Mouse (Mus musculus) right cerebral cortex, postnatal 10 days (tissue): Measurements from ENCODE around the gene Pak2.
"Not testable (repeated sequence)": the region's sequence is repeated elsewhere in the genome, so short reads cannot be mapped to it uniquely, and the experiment has no call there.

ENCODE experiments used
- DNase-seq, 2 experiments: peaks; one replicate each; pipeline ENCODE4 v3.0.0; 2021; ENCODE audit warnings: low spot score in 2 of 2

Gene Pak2

DNA sequence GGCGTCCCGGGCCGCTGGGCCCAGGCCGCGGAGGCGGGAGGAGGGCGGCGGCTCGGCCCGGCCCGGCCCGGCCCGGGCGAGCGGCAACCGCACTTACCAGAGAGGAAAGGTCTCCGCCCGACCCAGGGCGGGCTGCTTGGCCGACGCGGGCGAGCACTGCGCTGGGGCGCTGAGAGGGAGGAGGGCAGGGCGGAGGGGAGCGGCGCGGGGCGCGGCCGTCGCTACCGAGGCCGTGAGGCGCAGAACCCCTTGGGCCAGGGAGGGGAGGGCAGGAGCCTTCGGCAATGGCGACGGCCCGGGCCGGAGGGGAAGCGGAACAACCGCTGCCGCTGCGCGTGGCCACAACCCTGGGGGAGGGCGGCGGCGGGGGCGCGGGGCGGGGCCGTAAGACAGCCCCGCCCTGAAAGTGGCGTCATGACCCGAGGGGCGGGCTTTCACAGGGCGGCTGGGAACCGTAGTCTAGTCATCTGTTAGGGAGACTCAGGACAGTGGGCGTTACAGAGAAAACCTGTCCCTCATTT is at the start of gene Pak2:
Gene Pak2, minus strand, starts transcription at position 352 of the 521 bp plus-strand sequence.
- DNase-seq, result peak; percentile 88 to 90

DNA sequence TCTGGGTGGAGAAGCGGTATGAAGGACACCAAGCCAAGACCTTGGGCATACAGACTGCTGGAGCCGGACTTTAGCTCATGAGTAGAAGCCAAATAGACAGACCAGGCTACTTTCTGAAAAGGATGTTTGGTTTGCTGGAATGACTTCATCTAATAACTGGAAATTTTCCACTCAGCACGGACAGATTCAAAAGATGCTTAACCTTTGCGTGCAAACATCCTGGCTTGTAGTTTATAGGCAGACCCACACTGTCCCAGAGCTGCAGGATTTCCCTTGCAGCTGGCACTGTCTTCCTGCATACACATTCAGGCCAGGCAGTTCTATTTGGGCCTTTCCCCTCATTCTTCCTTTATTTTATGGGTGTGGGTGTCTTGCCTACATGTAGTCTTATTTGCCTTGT is 47.9 kb upstream of the Pak2 start:
- no peak for DNase-seq

DNA sequence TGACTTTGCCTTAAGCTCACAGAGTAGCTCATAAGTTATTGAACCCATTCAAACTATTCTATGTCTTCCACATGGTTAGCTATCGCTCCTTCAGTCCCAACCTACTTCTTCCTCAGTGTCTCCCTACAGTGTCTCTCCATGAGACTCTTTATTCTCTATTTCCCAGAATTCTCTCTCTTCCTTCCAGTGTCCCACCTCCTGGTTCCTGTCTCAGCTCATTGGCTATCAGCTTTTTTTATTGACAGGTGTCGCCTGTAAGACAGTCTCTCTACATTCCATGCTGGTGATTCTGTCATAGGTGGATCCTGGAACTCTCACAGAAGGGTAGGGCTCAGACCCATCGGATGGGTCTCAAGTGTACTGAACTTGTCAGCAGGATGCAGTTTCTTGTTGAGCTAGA is 46.2 kb upstream of the Pak2 start:
- no peak for DNase-seq

DNA sequence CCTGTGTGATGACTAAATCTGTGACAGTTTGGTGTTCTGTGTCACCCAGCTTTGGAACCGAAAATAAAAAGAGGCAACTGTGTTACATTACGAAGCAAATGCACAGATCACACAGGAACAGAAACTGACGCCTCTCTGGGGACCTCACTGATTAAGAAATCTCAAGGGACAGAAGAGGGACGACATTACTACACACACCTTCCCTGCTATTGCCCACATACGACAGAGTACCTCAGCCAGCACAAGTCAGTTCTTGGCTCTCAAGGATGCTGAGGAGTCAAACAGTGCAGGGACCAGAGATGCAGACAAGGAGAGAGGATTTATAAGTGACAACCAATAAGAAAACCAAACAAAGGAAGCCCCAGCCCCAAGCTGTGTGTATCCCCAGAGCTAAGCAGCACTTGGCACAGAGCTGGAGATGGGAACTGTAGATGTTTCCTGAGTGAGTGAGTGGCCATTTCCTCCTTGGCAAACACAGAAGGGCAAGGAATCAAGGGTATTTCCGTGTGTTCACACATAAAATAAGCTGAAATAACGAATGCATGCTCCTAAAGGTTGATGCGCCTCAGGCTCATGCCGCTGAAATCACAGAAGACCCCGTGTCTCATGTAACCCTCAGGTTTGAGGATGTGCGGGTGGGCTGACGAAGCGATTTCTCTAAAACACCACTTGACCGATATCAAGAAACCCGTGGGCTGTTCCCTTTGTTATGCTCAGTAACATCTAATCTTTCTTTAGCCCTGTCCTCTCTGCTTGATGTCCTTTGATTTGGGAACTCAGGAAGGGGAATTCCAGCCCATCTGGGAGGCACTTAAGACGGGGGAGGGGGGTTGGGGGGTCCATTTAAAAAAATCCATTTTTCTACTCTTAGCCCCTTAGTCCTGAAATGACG is 45.5 kb upstream of the Pak2 start:
- DNase-seq, result no peak

DNA sequence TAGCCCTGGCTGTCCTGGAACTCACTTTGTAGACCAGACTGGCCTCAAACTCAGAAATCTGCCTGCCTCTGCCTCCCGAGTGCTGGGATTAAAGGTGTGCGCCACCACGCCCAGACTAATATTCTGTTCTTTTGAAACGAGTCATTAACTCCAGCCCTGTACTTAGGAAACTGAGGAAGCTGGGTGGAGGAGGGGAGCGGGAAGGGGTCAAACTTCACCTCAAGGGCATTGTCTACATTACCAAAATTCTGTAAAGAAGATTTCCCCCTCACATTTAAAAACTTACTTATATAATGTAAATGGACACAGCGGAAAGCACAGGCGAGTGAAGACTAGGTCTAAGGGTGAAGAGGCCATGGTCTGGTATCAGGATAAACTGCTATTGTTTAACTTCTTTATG is 44.9 kb upstream of the Pak2 start:
- no peak for DNase-seq

DNA sequence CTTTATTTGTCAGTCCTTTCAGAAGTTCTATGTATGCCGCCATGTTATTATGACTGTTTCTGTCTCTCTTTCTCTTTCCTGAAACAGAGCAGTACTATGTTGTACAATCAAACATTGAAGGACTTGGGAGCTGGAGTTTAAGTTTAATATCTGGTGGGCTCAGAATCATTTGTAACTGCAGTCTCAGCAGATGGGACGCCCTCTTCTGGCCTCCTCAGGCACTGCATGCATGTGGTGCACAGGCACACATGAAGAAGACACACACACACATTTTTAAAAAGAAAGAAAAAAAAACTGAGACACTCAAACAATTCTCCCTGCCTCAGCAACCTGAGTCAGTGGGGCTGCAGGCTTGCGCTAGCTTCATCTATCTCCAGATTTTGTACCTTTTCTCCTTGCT is 41.3 kb upstream of the Pak2 start:
- DNase-seq, result no peak

DNA sequence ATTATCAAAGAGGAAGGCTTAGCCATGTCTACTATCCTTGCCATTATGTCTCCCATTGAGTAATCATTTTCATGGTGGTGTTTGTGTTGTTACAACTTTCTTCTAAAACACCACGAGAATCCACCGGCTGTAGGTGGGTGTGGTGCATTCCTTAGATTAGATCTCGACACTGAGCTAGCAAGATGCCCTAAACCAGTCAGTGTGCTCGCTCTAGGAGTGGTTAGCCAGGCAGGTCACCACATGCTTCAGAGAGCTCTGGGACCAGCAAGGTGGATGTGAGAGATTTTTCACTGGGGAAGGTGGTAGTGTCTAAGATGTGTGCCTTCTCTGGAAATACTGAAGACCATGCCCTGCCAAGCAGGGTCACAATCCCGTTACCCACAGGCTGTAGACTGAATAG is 37.0 kb upstream of the Pak2 start:
- no peak for DNase-seq

DNA sequence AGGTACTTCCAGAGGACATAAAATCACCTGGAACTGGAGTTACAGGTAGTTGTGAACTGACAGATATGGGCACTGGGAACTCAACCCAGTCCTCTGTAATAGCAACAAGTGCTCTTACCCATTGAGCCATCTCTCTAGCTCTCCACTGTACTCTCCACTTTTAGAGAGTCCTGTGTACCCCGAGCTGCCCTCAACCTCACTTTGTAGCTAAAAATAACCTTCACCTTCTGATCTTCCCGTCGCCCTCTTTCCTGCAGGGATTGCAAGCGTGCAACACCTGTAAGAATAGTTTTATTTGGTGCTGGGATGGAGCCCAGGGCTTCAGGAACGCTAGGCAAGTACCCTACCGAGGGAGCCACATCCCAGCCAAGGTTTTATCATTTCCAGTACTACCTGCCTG is 36.6 kb upstream of the Pak2 start:
- DNase-seq, result no peak

DNA sequence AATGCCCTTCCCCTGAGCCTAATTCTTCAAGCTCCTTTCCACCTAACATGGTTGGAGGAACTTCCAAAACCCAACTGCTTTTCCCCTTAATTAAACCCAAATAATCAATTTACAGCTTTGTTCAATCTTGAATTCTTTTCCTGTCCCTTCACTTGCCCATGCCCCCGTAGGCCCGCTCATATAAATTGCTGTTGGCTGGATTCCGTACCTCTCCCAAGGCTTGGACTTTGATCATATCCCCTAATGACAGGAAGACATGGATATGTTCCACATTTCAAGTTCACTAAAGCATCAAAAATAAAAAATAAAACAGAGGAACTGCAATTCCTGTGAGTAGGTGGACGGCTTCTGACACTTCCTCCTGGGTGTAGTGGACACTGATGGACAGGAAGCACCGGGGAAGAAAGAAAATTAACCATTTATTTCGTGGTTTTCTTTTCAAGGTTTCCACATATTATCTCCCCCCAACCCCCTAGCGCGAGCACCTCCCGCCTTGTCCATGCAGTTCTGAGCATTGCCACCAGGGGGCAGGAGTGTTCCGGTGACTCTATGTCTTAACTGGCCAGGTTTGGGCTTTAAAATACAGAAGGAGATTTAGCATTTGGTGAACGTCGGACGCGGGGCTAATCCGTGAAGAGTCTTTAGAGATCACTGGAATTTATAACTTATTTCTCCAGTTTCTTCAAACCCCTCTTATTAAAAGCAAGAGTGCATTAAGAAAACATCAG is 36.0 kb upstream of the Pak2 start:
- peak; percentile 79 to 89 for DNase-seq

DNA sequence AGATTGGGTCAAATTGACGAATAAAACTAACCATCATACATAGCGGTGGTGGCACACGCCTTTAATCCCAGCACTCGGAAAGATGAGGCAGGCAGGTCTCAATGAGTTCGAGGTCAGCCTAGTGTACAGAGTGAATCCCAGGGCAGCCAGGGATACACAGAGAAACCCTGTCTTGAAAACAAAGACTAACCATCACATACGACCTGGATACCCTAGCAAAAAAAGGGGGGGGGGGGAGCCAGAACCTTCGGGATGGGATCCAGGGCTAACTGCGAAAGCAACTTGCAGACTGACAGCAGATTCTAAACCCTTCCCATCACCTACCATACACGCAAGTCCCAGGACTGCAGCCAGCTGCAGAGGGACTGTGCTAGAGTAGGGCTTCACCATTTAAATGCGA is 35.3 kb upstream of the Pak2 start:
- no peak for DNase-seq

DNA sequence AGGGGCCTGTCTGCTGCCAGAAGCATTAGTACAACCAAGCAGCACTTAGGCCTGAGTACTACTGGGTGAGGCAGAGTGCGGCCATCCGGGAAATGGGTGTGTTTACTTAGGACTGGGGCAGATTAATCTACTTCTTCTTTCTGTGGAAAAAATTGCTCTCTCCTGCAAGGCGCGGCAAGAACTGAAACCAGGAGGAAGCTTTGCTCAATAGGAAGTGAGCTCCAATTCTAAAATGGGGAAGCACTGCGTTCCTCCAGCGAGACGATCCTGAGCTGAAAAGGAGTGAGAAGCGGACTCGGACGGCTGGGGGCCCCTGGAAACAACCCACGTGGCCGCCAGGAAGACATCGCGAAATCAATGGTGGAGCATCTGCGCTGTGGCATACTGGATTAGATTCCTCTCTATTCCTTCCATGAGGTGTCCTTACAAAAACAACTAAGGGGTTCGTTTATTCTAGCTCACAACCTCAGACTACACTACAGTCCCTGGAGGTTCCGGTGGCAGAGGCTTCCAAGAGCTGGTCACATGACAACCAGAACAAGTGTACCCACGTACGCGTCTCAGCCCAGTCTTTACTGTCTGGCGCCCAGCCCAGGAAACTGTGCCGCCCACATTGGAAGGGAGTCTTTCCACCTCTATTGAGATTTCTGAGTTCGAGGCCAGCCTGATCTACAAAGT is 34.5 kb upstream of the Pak2 start:
- DNase-seq, result peak; percentile 80 to 83

DNA sequence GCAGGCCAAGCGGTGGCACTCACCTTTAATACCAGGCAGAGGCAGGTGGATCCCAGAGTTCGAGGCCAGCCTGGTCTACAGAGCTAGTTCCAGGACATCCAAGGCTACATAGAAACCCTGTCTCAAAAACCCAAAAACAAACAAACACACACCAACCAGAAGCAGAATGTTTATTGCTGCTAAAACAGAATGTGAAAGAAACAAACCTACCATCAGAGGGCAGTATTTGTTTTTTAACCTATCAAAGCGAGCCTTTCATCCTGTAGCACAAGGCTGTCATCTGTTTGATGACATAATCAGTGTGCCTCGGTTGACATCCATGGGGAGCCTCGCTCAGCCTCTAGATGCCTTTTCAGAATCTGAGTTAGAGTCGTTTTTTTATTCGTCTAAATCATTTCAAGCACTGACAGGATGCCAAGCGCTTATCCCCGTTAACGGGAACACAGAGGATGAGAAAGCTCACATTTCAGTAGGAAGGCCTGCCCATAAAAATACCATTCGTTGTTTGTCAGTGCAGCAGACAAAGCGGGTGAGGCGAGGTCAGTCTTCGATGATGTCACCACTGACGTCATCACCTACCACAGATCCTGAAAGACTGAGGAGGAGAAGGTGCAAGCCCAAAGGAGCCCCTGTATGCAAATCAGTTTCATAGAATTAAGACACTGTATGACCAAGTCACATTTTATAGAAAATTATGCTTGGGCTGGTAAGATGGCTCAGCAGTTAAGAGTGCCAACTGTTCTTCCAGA is 32.0 kb upstream of the Pak2 start:
- DNase-seq, result no peak

DNA sequence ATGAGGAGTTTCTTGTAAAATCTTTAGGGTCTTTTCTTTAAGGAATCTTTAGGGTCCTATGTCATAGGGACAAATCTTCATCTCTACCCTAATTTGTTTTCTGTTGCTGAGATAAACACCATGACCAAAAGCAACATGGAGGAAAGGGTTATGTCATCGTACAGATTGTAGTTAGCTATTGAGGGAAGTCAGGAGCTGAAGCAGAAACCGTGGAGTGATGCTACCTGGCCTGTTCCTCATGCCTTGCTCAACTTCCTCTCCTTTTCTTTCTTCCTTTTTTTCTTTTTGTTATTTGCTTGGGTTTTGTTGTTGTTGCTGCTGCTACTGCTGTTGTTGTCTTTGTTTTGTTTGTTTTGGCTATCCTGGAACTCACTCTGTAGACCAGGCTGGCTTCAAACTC is 29.4 kb upstream of the Pak2 start:
- no peak for DNase-seq

DNA sequence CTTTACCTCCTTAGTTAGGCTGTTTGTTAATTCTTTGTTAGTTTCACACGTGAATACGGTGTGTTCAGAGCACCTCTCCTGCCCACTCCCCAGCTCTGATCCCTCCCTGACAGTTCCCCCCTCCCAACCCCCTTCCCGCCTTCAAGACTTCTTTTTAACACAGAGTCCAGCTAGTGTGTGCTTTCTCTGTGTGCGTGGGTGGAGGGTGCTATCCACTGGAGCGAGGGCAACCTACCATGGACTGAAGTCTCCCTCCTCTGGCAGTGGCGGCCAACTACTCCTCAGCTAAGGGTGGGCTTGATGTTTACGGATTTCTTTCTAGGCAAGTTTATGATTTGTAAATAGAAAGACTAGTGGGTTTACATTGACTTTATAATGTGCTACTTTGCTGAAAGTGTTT is 29.0 kb upstream of the Pak2 start:
- no peak for DNase-seq

DNA sequence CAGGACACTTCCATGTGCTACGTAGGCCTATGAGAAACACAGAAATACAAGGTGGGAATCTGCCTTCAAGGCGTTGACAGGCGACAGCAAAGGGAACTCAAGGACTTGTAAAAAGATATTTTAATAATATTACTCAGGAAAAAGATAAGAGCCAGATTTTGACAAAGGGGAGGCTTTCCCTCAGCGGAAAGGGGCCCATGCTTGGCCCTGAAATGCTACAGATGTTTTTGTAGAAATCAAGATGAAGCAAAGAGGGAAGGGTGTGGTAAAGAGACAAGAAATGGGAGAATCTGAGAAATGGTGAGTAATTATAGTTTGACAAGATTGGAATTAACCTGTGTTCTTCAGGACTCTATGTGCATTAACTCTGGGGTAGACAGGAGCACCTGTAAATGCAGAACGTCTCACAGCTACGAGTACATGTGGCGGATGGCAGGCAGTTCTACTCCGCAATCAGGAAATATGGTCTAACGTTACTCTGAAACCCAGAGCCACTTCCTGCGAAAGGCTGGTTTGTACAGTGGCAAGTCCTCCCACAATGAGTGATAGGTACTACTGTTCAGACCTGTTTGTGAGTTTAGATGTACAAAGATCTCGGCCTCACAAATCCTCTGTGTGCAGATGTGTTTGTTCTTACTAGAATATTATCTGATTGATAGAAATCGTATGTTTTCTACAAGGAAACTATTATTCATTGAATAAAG is 28.4 kb upstream of the Pak2 start:
- DNase-seq, result no peak

DNA sequence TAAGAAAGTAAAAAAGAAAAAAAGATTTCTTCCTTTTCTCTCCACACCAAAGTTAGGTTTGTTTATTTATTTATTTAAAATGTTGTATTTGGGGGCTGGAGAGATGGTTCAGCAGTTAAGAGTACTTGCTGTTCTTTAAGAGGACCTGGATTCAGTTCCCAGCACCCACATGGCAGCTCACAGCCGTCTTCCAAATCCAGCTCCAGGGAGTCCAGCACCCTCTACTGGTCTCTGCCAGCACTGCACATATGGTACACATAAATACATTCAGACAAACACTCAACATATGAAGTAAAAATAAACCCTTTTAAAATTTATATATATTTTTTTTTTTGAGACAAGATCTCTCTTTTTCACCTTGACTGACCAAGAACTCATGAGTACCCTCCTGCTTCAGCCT is 26.6 kb upstream of the Pak2 start:
- no peak for DNase-seq

DNA sequence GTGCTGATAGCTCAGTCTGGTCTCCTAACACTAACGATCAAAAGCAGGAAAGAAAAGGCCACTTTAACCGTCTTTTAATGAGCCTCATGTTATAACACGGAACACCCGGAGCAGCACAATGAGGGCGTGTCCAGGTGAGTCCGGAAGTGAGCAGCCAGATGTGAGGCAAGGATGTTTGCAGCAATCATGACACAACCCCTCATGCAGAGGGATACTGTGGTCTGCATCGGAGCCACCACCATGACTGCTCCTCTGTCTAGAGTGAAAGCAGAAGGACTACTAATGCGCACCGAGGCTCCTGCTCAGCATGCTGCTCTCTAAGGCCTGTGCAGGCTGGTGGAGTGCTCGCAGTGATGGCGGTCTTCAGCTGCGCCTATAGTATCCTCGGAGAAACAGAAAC is 23.2 kb upstream of the Pak2 start:
- DNase-seq, result no peak

DNA sequence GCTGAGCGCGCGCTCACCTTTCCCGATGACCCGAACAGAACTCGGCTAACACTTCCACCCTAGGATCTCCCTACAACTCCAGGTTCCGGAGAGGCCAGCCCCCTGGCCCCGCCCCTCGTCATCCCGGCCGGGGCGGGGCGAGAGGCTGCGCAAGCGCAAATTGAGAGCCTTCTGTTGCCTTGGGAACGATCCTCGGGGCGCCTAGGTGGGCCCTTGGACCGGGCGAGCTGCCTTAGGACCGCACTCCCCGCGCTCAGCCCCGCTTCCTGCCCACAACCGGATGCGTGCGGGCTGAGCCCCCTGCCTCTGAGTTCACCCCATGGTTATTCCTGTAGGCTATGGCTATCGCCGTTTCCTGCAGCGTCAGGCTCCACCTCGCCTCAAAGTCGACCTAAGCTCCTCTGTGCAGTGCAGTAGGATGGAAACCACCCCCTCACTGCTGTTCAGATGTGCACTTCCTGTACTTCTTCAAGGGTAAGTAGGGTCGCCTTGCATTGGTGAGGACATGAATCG is 20.6 kb upstream of the Pak2 start, which contains the start of the genes Pigx and Cep19:
Gene Pigx, minus strand, starts transcription at position 103 of the 513 bp plus-strand sequence.
Gene Cep19, plus strand, starts transcription at position 163 of the 513 bp plus-strand sequence.
- peak; percentile 92 for DNase-seq

DNA sequence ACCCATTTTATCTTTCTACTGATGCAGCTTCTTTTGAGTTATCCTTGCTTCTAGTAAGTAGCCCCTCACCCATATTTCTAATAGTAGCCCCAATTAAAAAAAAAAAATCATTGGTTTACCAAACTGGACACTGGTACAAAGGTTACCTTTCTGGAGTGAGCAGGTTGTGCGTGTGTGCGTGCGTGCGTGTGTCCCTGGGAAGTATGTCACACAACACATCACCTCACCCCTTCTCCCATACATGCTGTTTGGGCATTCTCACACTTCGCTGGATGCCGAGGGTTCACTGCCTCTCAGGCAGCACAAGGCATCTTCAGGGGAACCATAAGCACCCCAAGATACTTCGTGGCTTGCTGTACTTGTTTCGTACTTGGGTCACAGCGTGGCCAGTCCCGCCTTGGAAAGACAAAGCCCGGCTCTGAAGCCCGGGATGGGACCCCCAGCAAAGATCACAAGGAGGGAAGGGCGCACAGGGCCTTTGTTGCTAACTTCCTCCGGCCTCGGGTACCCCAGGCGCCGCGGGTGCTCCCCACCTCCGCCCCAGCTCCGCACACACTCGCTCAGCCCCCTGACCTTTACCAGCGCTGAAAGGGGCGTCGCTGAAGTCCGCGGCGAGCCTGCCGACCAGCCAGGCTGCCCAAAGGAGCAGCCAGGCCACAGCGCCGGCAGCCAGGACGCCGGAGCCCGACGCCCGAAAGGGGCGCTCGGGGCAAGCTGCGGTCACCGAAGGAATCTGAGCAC is 19.9 kb upstream of the Pak2 start:
- no peak for DNase-seq

DNA sequence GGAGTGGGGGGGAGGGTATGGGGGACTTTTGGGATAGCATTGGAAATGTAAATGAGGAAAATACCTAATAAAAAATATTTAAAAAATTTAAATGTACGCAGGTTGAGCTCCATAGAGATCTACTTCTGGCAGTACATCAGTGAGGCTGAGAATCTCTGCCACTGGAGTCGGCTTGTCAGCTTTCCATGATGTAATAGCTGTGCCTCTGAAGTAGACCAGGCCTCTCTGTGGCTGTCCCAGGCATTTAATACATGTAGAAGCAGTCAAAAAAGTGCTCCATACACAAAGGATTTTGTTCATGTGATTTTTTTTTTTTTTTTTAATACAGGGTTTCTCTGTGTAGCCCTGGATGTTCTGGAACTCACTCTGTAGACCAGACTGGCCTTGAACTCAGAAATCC is 18.6 kb upstream of the Pak2 start:
- DNase-seq, result not testable (repeated sequence)
